Mouse (Mus musculus) layer of hippocampus, postnatal 14 days (tissue): ENCODE measurements at regions not wholly inside any gene's neighbourhood (a gene's known extent, or its start where the extent isn't known, plus 50 kb on each side); places are given as distances from the start of the nearest gene placed in this dataset.
"Not testable (repeated sequence)": the region's sequence is repeated elsewhere in the genome, so short reads cannot be mapped to it uniquely, and the experiment has no call there.

Experiments used
- DNase-seq, 2 experiments: peaks; one replicate each; pipeline ENCODE4 v3.0.0; 2021 to 2022; ENCODE audit warnings: low spot score in 2 of 2, mixed read lengths in 1 of 2

- no peak for DNase-seq
Observed at GRCm38 (mm10) chr5:4248422-4248821, 56.3 kb downstream of the Mterf1b start.

GRCm38 (mm10) chr5:4254280-4254679, 62.1 kb downstream of the Mterf1b start:
- not testable (repeated sequence) for DNase-seq

- DNase-seq = no peak
Observed at GRCm38 (mm10) chr5:4257048-4257750, 65.0 kb downstream of the Mterf1b start.

- no peak for DNase-seq
Observed at GRCm38 (mm10) chr5:4259260-4259659, 67.1 kb downstream of the Mterf1b start.

- DNase-seq = no peak
Observed at GRCm38 (mm10) chr5:4262666-4263065, 70.5 kb downstream of the Mterf1b start.

GRCm38 (mm10) chr5:4263560-4264160, 71.5 kb downstream of the Mterf1b start:
- DNase-seq = peak; percentile 9 to 67

- no peak for DNase-seq
Observed at GRCm38 (mm10) chr5:4267717-4268116, 75.5 kb downstream of the Mterf1b start.

- DNase-seq = no peak
Observed at GRCm38 (mm10) chr5:4273001-4273400, 80.8 kb downstream of the Mterf1b start.

- DNase-seq = no peak
Observed at GRCm38 (mm10) chr5:4303616-4304015, 111.4 kb downstream of the Mterf1b start.

GRCm38 (mm10) chr5:4304201-4304600, 112.0 kb downstream of the Mterf1b start:
- DNase-seq = no peak

- DNase-seq = no peak
Observed at GRCm38 (mm10) chr5:4308514-4308913, 116.3 kb downstream of the Mterf1b start.

GRCm38 (mm10) chr5:4311169-4311568, 119.0 kb downstream of the Mterf1b start:
- no peak for DNase-seq

- peak; percentile 19 to 71 for DNase-seq
Observed at GRCm38 (mm10) chr5:4311599-4311998, 119.4 kb downstream of the Mterf1b start.

GRCm38 (mm10) chr5:4312675-4313074, 120.5 kb downstream of the Mterf1b start:
- no peak for DNase-seq

- no peak for DNase-seq
Observed at GRCm38 (mm10) chr5:4322634-4323386, 130.6 kb downstream of the Mterf1b start.

- no peak for DNase-seq
Observed at GRCm38 (mm10) chr5:4323387-4323704, 131.2 kb downstream of the Mterf1b start.

- DNase-seq = no peak
Observed at GRCm38 (mm10) chr5:4325813-4326212, 133.6 kb downstream of the Mterf1b start.

- no peak for DNase-seq
Observed at GRCm38 (mm10) chr5:4326309-4327014, 134.3 kb downstream of the Mterf1b start.

GRCm38 (mm10) chr5:4335683-4336082, 143.5 kb downstream of the Mterf1b start:
- peak in 1 of 2 experiments; percentile 17 for DNase-seq

- no peak for DNase-seq
Observed at GRCm38 (mm10) chr5:4341956-4342355, 149.8 kb downstream of the Mterf1b start.

- no peak for DNase-seq
Observed at GRCm38 (mm10) chr5:4344458-4344857, 152.3 kb downstream of the Mterf1b start.

GRCm38 (mm10) chr5:4348334-4348733, 156.2 kb downstream of the Mterf1b start:
- no peak for DNase-seq
